Mouse (Mus musculus) kidney, adult 2 months (tissue): ENCODE data around the gene Frmd4b.

Experiments
- CTCF ChIP-seq: fragments of 200-500 bp; conservative IDR thresholded peaks from 2 replicates; pipeline ENCODE4 v1.5.1; 2011; ENCODE audit warnings: low read depth, mild to moderate bottlenecking, control low read depth, low read length, moderate library complexity, mixed read lengths; ENCODE audit not compliant: insufficient read depth, insufficient read length
- POLR2A ChIP-seq: fragments of 200-500 bp; IDR thresholded peaks from one replicate; pipeline ENCODE4 v1.6.1; 2011; ENCODE audit warnings: low read depth, low read length, control low read depth

DNA sequence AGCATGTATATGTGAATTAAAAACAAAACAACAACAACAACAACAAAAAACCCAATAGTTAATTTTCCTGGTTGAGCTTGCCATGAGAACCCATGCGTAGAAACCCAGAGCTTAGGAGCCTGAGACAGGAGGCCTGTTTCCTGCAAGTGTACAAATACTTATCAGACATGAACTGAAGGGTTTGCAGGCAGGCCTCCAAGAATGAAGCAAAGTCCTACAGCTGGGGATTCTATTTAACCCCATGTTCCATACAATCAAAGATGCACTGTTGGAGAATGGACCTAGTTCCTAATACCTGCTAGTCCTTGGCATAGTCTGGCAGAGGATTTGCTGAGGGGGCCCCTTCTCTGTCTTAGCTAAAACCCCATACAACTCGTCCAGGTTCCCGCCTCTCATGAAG lies 276.2 kb downstream of the Frmd4b start:
- no peak for TF ChIP-seq CTCF
- TF ChIP-seq POLR2A, result no peak
